Mouse (Mus musculus) C2C12 (cell line): ENCODE measurements around the gene Pcsk7. TPM values are rescaled to one million over a fixed set of nuclear protein-coding genes. Genes with fewer than 3 reads are reported as not detected.

Experiments
- H3K27me3 ChIP-seq: one replicate; pipeline ENCODE4 v1.6.1; 2011; ENCODE audit not compliant: control insufficient read depth, insufficient read depth, insufficient read length
- H3K36me3 ChIP-seq: one replicate; pipeline ENCODE4 v1.6.1; 2011; ENCODE audit not compliant: control insufficient read depth, insufficient read depth
- H3K4me3 ChIP-seq: one replicate; pipeline ENCODE4 v1.5.1; 2011; ENCODE audit warnings: mild to moderate bottlenecking, control low read depth; ENCODE audit not compliant: poor library complexity, insufficient read depth, severe bottlenecking
- H3K79me2 ChIP-seq: one replicate; pipeline ENCODE4 v1.6.1; 2011; ENCODE audit not compliant: control insufficient read depth, insufficient read depth
- H3K79me3 ChIP-seq: one replicate; pipeline ENCODE4 v1.6.1; 2011; ENCODE audit warnings: low read depth, control low read depth
- H3ac ChIP-seq: one replicate; pipeline ENCODE3; 2011; ENCODE audit warnings: low read depth; ENCODE audit not compliant: control insufficient read depth, insufficient read length
- CEBPB ChIP-seq: IDR thresholded peaks from one replicate; pipeline ENCODE4 v1.6.1; 2011; ENCODE audit warnings: low read depth, mild to moderate bottlenecking, control low read depth, moderate library complexity
- CTCF ChIP-seq: IDR thresholded peaks from one replicate; pipeline ENCODE4 v1.5.1; 2011; ENCODE audit not compliant: control insufficient read depth, insufficient read depth, insufficient read length
- FOSL1 ChIP-seq: IDR thresholded peaks from one replicate; pipeline ENCODE4 v1.8.0; 2011; ENCODE audit warnings: mild to moderate bottlenecking, low read length; ENCODE audit not compliant: poor library complexity, insufficient read depth, severe bottlenecking
- MAX ChIP-seq: IDR thresholded peaks from one replicate; pipeline ENCODE4 v1.6.1; 2011; ENCODE audit warnings: mild to moderate bottlenecking, control low read depth
- MYOD1 ChIP-seq: IDR thresholded peaks from one replicate; pipeline ENCODE4 v1.6.1; 2011; ENCODE audit warnings: low read depth; ENCODE audit not compliant: control insufficient read depth, insufficient read length
- MYOG ChIP-seq: IDR thresholded peaks from one replicate; pipeline ENCODE4 v1.6.1; 2011; ENCODE audit not compliant: control insufficient read depth, insufficient read length; ENCODE audit errors: extremely low read depth
- USF1 ChIP-seq: IDR thresholded peaks from one replicate; pipeline ENCODE4 v1.6.1; 2011; ENCODE audit warnings: low read depth, mild to moderate bottlenecking, control low read depth, moderate library complexity
- polyA plus RNA-seq: library from polyadenylated mRNA; unstranded; fragments of >200 nt; fragmentation: generic; extraction: Trizol; gene quantifications from one replicate; pipeline ENCODE4 v1.2.1, GENCODE M21; 2012; ENCODE audit warnings: missing spikeins

Gene Pcsk7
- polyA plus RNA-seq, 1 experiment: 18.0 TPM

- H3K36me3 ChIP-seq: no peaks in the 10 kb centered on the region
- no peaks in the 10 kb centered on the region for H3K27me3 ChIP-seq
- no peak overlapping the region for H3ac ChIP-seq
- H3K4me3 ChIP-seq: no peak overlapping the region
- H3K79me3 ChIP-seq: no peaks in the 10 kb centered on the region
- H3K79me2 ChIP-seq: no peaks in the 10 kb centered on the region
- TF ChIP-seq MAX: no peak
- no peak for TF ChIP-seq USF1
Observed at GRCm38 (mm10) chr9:45942464-45942863, 36.2 kb downstream of the Pcsk7 start.

- no peak overlapping the region for H3K4me3 ChIP-seq
- no peaks in the 10 kb centered on the region for H3K79me3 ChIP-seq
- H3K36me3 ChIP-seq: no peaks in the 10 kb centered on the region
- TF ChIP-seq MYOD1 (no peak), MAX (no peak), FOSL1 (no peak), MYOG (no peak), USF1 (no peak), CEBPB (no peak), CTCF (no peak)
- H3K27me3 ChIP-seq: no peaks in the 10 kb centered on the region
- no peaks in the 10 kb centered on the region for H3K79me2 ChIP-seq
- H3ac ChIP-seq: no peak overlapping the region
Observed at GRCm38 (mm10) chr9:45942916-45943315, 36.6 kb downstream of the Pcsk7 start.

GRCm38 (mm10) chr9:45943628-45944505 lies 37.6 kb downstream of the Pcsk7 start:
- no peak overlapping the region for H3ac ChIP-seq
- no peak for TF ChIP-seq CEBPB
- no peak for TF ChIP-seq FOSL1
- no peak for TF ChIP-seq MYOG
- TF ChIP-seq CTCF: no peak
- no peak for TF ChIP-seq MAX
- no peak for TF ChIP-seq USF1
- no peak for TF ChIP-seq MYOD1
- no peaks in the 10 kb centered on the region for H3K79me3 ChIP-seq
- H3K36me3 ChIP-seq: no peaks in the 10 kb centered on the region
- H3K27me3 ChIP-seq: no peaks in the 10 kb centered on the region
- H3K4me3 ChIP-seq: no peak overlapping the region
- H3K79me2 ChIP-seq: no peaks in the 10 kb centered on the region

- no peaks in the 10 kb centered on the region for H3K79me2 ChIP-seq
- H3K79me3 ChIP-seq: no peaks in the 10 kb centered on the region
- no peak overlapping the region for H3K4me3 ChIP-seq
- TF ChIP-seq CEBPB (no peak), MAX (no peak), CTCF (no peak), FOSL1 (no peak), MYOG (no peak), USF1 (no peak), MYOD1 (no peak)
- no peak overlapping the region for H3ac ChIP-seq
- H3K36me3 ChIP-seq: peaks cover 8% of the 10 kb centered on the region
- H3K27me3 ChIP-seq: no peaks in the 10 kb centered on the region
Observed at GRCm38 (mm10) chr9:45944506-45945400, 38.5 kb downstream of the Pcsk7 start.

GRCm38 (mm10) chr9:45945721-45946120 lies 39.4 kb downstream of the Pcsk7 start:
- H3K79me2 ChIP-seq: no peaks in the 10 kb centered on the region
- H3K79me3 ChIP-seq: no peaks in the 10 kb centered on the region
- no peak overlapping the region for H3K4me3 ChIP-seq
- no peak overlapping the region for H3ac ChIP-seq
- TF ChIP-seq CEBPB: no peak
- TF ChIP-seq USF1: no peak
- TF ChIP-seq CTCF: no peak
- no peak for TF ChIP-seq MYOD1
- no peaks in the 10 kb centered on the region for H3K27me3 ChIP-seq
- peaks cover 13% of the 10 kb centered on the region for H3K36me3 ChIP-seq
